Mouse (Mus musculus) heart, embryonic 11.5 days (tissue): ENCODE measurements around the gene Pikfyve. TPM values are rescaled to one million over a fixed set of nuclear protein-coding genes. Genes with fewer than 3 reads are reported as not detected.

Source experiments
- ATAC-seq: fragments of 200-750 bp; cut with Nextera tagmentation; replicated peaks from 2 replicates; pipeline ENCODE4 v1.8.0; 2017; ENCODE audit warnings: moderate library complexity; ENCODE audit not compliant: insufficient number of reproducible peaks, low FRiP score, low TSS enrichment
- H3K27ac ChIP-seq: fragments of 300-500 bp; sonication (generic); 2 replicates; pipeline ENCODE4 v1.5.1; 2014; ENCODE audit warnings: mild to moderate bottlenecking, low read depth, low read length
- H3K27me3 ChIP-seq: fragments of 300-500 bp; sonication (generic); 2 replicates; pipeline ENCODE4 v1.6.1; 2014; ENCODE audit warnings: mild to moderate bottlenecking, low read length, mixed read lengths; ENCODE audit not compliant: control insufficient read depth, insufficient read depth
- H3K36me3 ChIP-seq: fragments of 300-500 bp; sonication (generic); 2 replicates; pipeline ENCODE4 v1.6.1; 2014; ENCODE audit warnings: mild to moderate bottlenecking, low read length, moderate library complexity, mixed read lengths; ENCODE audit not compliant: control insufficient read depth, insufficient read depth
- H3K4me1 ChIP-seq: fragments of 300-500 bp; sonication (generic); 2 replicates; pipeline ENCODE4 v1.6.1; 2014; ENCODE audit warnings: low read length; ENCODE audit not compliant: control insufficient read depth, insufficient read depth
- H3K4me2 ChIP-seq: fragments of 300-500 bp; sonication (generic); 2 replicates; pipeline ENCODE4 v1.6.1; 2014; ENCODE audit warnings: mild to moderate bottlenecking, moderate library complexity
- H3K4me3 ChIP-seq: fragments of 300-500 bp; sonication (generic); 2 replicates; pipeline ENCODE4 v1.5.1; 2014; ENCODE audit warnings: low read depth, low read length
- H3K9ac ChIP-seq: fragments of 300-500 bp; sonication (generic); 2 replicates; pipeline ENCODE4 v1.6.1; 2014; ENCODE audit warnings: mild to moderate bottlenecking, low read depth, low read length, moderate library complexity
- H3K9me3 ChIP-seq: fragments of 300-500 bp; sonication (generic); replicated peaks from 2 replicates; pipeline ENCODE4 v1.6.1; 2016; ENCODE audit warnings: low read length; ENCODE audit not compliant: control insufficient read depth
- WGBS: fragments of 180-500 bp; shearing (Covaris S2); extraction: QIAGEN DNeasy Blood & Tissue Kit; methylation state at CpG from one replicate; pipeline ENCODE4 v1.1.7; 2014; ENCODE audit not compliant: insufficient replicate concordance; 5-methylcytosine and 5-hydroxymethylcytosine counted together
- polyA plus RNA-seq: library from polyadenylated mRNA; unstranded; fragments of >200 nt; fragmentation: Nextera tagmentation; extraction: Ambion mirVana; gene quantifications from 2 replicates; pipeline ENCODE4 v1.2.1, GENCODE M21; 2014

Pikfyve gene
- polyA plus RNA-seq, 1 experiment from 2014 or later, result 8.9 TPM

DNA sequence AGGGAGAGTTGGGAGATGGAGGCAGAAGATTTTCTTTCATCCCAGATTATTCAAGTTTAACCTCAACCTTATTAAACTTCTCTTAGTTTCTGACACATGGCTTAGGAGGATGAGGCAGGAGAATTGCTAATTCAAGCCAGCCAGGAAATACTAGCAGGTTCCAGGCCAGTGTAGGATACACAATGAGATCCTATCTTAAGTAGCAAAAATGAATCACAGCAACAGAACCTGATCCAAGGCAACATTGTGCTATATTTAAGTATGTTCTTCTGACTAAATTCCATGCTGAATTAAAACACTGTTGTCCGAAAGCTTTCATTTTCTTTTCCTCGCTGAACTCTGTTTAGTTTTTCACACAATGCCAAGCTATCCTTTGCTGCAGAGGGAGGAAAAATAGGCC, 6.7 kb downstream of the Pikfyve start:
- H3K9me3 ChIP-seq, result no peaks in the 10 kb centered on the region
- H3K4me3 ChIP-seq, result no peak overlapping the region
- H3K4me2 ChIP-seq, result no peak overlapping the region
- H3K27ac ChIP-seq, result no peak overlapping the region
- H3K27me3 ChIP-seq, result no peaks in the 10 kb centered on the region
- no peak for ATAC-seq
- peaks cover 7% of the 10 kb centered on the region for H3K36me3 ChIP-seq
- no peak overlapping the region for H3K9ac ChIP-seq
- H3K4me1 ChIP-seq, result no peaks in the 10 kb centered on the region; the same call in 1 of the 2 replicates
- 91% methylated on average over 2 of the region's 2 CpGs for WGBS

GRCm38 (mm10) chr1:65198425-65198824, 11.9 kb downstream of the Pikfyve start:
- H3K9me3 ChIP-seq, result no peaks in the 10 kb centered on the region
- WGBS, result 67% methylated on average over 2 of the region's 2 CpGs
- no peak for ATAC-seq
- H3K4me3 ChIP-seq, result no peak overlapping the region
- H3K27ac ChIP-seq, result no peak overlapping the region
- no peaks in the 10 kb centered on the region for H3K27me3 ChIP-seq
- no peak overlapping the region for H3K4me2 ChIP-seq
- H3K4me1 ChIP-seq, result no peaks in the 10 kb centered on the region
- peaks cover 2% of the 10 kb centered on the region; the same call in 1 of the 2 replicates for H3K36me3 ChIP-seq
- H3K9ac ChIP-seq, result no peak overlapping the region

DNA sequence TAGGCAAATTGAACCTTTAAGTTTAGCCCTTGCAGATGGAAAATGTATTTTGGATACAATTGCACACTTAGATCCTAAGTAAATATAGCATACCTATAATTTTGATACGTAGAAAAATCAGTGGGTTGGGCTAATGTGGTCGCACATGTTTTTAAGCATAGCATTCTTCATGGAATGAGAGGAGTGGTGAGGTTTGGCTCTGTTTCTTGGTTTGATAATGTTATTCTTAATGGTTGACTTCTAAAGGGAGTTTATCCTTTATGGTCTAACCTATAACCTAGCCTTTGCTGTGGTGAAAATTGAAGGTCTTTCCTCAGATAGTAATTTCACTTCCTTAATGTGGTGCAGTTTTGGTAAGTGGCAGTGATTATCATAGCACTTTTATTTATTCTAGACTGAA, 12.4 kb downstream of the Pikfyve start:
- ATAC-seq, result no peak
- H3K4me1 ChIP-seq, result no peaks in the 10 kb centered on the region
- no peak overlapping the region for H3K4me2 ChIP-seq
- 92% methylated on average over 2 of the region's 2 CpGs for WGBS
- H3K4me3 ChIP-seq, result no peak overlapping the region
- H3K27ac ChIP-seq, result no peak overlapping the region
- H3K27me3 ChIP-seq, result no peaks in the 10 kb centered on the region
- H3K9me3 ChIP-seq, result no peaks in the 10 kb centered on the region
- no peak overlapping the region for H3K9ac ChIP-seq
- H3K36me3 ChIP-seq, result peaks cover 2% of the 10 kb centered on the region; the same call in 1 of the 2 replicates

GRCm38 (mm10) chr1:65204299-65204698, 17.8 kb downstream of the Pikfyve start:
- ATAC-seq, result no peak
- H3K9ac ChIP-seq, result no peak overlapping the region
- no peak overlapping the region for H3K4me2 ChIP-seq
- H3K27me3 ChIP-seq, result no peaks in the 10 kb centered on the region
- H3K9me3 ChIP-seq, result peaks cover 3% of the 10 kb centered on the region; the same call in 1 of the 2 replicates
- WGBS, result 92% methylated on average over 1 of the region's 1 CpGs
- no peak overlapping the region for H3K27ac ChIP-seq
- H3K36me3 ChIP-seq, result peaks cover 13% of the 10 kb centered on the region
- no peak overlapping the region for H3K4me3 ChIP-seq
- H3K4me1 ChIP-seq, result no peaks in the 10 kb centered on the region

DNA sequence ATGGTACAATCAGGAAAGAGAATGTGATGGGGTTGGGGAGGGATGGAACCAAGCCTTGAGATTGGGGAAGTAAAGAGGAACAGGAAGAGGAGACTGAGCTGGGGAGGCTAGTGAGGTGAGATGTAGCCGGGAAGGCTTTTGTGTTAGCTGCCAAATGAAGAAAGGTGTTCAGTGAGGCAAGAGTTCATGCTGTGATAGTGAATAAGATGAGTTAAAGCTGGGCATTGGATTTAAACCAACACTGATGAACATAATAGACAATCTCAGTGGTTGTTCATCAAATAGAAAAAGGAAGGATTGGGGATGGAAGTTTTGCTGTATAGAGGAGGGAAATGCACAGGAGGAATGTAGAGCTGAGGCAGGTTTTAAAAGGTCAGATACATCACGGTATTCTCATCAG, 26.7 kb downstream of the Pikfyve start:
- ATAC-seq, result no peak
- Histone ChIP-seq H3K4me3 (no peak overlapping the region), H3K9me3 (peaks cover 3% of the 10 kb centered on the region; the same call in 1 of the 2 replicates), H3K27me3 (no peaks in the 10 kb centered on the region), H3K27ac (no peak overlapping the region), H3K9ac (no peak overlapping the region), H3K4me1 (no peaks in the 10 kb centered on the region), H3K4me2 (no peak overlapping the region), H3K36me3 (peaks cover 11% of the 10 kb centered on the region)
- 81% methylated on average over 2 of the region's 2 CpGs for WGBS

GRCm38 (mm10) chr1:65217567-65217966, 31.1 kb downstream of the Pikfyve start:
- no peak for ATAC-seq
- Histone ChIP-seq H3K9me3 (no peaks in the 10 kb centered on the region), H3K9ac (no peak overlapping the region), H3K4me3 (no peak overlapping the region), H3K27ac (no peak overlapping the region), H3K4me2 (no peak overlapping the region), H3K4me1 (no peaks in the 10 kb centered on the region), H3K27me3 (no peaks in the 10 kb centered on the region), H3K36me3 (peaks cover 4% of the 10 kb centered on the region; the same call in 1 of the 2 replicates)
- WGBS, result 88% methylated on average over 2 of the region's 2 CpGs

GRCm38 (mm10) chr1:65217972-65218371, 31.5 kb downstream of the Pikfyve start:
- Histone ChIP-seq H3K36me3 (peaks cover 4% of the 10 kb centered on the region; the same call in 1 of the 2 replicates), H3K9ac (no peak overlapping the region), H3K27ac (no peak overlapping the region), H3K4me2 (no peak overlapping the region), H3K27me3 (no peaks in the 10 kb centered on the region), H3K4me1 (no peaks in the 10 kb centered on the region), H3K9me3 (no peaks in the 10 kb centered on the region), H3K4me3 (no peak overlapping the region)
- ATAC-seq, result no peak
- 95% methylated on average over 1 of the region's 1 CpGs for WGBS

DNA sequence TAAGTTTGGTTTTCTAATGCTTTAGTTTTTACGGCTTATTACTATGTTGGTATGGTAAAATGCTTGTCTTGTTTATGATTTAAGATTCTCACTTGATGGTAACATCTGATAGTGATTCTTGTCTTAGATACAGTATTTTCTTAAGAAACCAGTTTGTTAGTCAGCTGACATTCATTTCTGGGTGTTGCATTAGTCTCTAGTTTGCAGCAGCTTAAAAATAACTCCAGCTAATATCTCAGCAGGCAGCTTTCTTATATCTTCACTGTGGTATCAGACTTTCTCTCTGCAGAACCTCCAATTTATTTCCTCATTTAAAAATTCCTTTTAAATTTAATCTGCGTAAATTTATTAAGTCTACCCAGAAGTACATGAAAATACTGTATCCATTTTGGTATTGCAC, 37.2 kb downstream of the Pikfyve start:
- Histone ChIP-seq H3K27ac (no peak overlapping the region), H3K4me2 (no peak overlapping the region), H3K4me1 (no peaks in the 10 kb centered on the region), H3K4me3 (no peak overlapping the region), H3K9me3 (no peaks in the 10 kb centered on the region), H3K27me3 (no peaks in the 10 kb centered on the region), H3K36me3 (peaks cover 4% of the 10 kb centered on the region; the same call in 1 of the 2 replicates), H3K9ac (no peak overlapping the region)
- WGBS, result 95% methylated on average over 2 of the region's 2 CpGs
- no peak for ATAC-seq

DNA sequence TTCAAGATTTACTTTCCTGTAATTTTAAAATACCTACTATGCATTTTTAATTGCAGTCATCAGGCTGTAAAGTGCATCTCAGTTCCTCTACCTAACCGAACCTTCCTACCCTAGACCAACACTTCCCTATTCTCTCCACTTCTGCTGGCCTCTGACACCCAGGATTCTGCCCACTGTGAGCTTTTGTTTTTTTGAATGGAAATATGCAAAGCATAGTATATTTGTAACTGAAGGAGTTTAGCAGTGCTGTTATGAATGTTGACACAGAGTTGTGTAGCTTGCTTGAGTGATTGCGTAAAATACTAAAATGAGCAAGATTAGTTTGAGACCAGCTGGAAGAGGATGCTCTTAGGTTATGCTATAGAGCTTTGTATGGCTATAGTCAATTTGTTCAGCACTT, 41.2 kb downstream of the Pikfyve start:
- Histone ChIP-seq H3K27ac (no peak overlapping the region), H3K4me3 (no peak overlapping the region), H3K27me3 (no peaks in the 10 kb centered on the region), H3K4me1 (no peaks in the 10 kb centered on the region), H3K4me2 (no peak overlapping the region), H3K9ac (no peak overlapping the region), H3K9me3 (no peaks in the 10 kb centered on the region), H3K36me3 (no peaks in the 10 kb centered on the region)
- ATAC-seq, result no peak
- WGBS, result 93% methylated on average over 2 of the region's 2 CpGs
